Mouse (Mus musculus) layer of hippocampus, adult 2 months (tissue): Measurements from ENCODE around the gene Cpd. TPM values are rescaled to one million over a fixed set of nuclear protein-coding genes. Genes with fewer than 3 reads are reported as not detected.
"Not testable (repeated sequence)": the region's sequence is repeated elsewhere in the genome, so short reads cannot be mapped to it uniquely, and the experiment has no call there.

ENCODE experiments used
- DNase-seq, 2 experiments: peaks; one replicate each; pipeline ENCODE4 v3.0.0; 2022; ENCODE audit warnings: low spot score in 2 of 2
- H3K27ac ChIP-seq: fragments of 200-600 bp; 2 replicates; pipeline ENCODE4 v1.8.1; 2022
- H3K4me3 ChIP-seq: fragments of 200-600 bp; 2 replicates; pipeline ENCODE4 v1.8.1; 2022; ENCODE audit warnings: mild to moderate bottlenecking
- CTCF ChIP-seq: fragments of 200-600 bp; conservative IDR thresholded peaks from 2 replicates; pipeline ENCODE4 v1.8.1; 2022; ENCODE audit warnings: antibody characterized with exemption, mild to moderate bottlenecking, moderate library complexity
- total RNA-seq, 2 experiments: library from RNA; stranded (reverse); gene quantifications; 2 replicates each; pipeline ENCODE4 v1.2.3; 2021

The Cpd gene
- total RNA-seq, 2 experiments from 2014 or later: 60.0 to 62.3 TPM

- Histone ChIP-seq H3K27ac (peak overlapping the region; percentile 86), H3K4me3 (no peak overlapping the region)
- DNase-seq: no peak
- TF ChIP-seq CTCF: no peak
These were observed 10.5 kb downstream of the Cpd start for GRCm38 (mm10) chr11:76836317-76836716.

DNA sequence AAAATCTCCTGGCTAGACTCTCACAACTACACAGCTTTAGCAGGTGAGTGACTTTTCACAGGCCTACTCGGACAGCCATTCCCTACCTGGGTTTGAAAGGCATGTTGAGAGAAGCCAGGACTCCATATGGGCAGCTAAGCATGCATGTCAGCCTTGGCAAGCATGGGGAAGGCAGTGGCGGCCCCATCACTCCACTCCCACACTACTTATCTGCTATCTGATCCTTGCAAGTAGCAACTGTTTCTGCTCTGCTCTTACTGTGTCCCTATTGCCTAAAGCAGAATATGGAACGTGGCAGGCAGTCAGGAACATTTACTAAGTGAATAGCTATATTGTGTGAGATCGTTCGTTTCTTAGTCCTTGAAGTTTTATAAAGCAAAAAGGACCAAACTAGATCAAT, 10.9 kb downstream of the Cpd start:
- no peak for DNase-seq
- TF ChIP-seq CTCF: no peak

DNA sequence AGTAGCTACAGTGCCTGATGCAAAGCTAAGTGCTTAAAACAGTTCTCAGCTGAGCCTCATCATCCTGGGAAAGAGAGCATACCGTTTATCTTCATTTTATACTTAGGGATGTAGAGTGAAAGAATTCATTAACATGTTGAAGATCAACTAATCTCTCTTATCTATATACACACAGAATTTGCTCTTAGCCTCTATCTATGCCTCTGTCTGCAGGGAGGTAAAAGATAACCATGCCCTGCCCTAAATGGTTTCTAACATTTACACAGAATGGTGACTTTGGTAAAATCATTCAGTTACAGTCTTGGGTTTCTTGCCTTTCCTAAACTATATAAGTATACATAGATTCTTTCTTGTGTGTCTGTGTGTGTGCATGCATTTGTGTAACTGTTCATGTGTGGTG, 12.2 kb downstream of the Cpd start:
- no peak for TF ChIP-seq CTCF
- DNase-seq: no peak
- Histone ChIP-seq H3K27ac (peak overlapping the region; percentile 86; the same call in 1 of the 2 replicates), H3K4me3 (no peak overlapping the region)

More for the DNA sequence above, 10.9 kb downstream of the Cpd start:
- Histone ChIP-seq H3K27ac (peak overlapping the region; percentile 86), H3K4me3 (no peak overlapping the region)

DNA sequence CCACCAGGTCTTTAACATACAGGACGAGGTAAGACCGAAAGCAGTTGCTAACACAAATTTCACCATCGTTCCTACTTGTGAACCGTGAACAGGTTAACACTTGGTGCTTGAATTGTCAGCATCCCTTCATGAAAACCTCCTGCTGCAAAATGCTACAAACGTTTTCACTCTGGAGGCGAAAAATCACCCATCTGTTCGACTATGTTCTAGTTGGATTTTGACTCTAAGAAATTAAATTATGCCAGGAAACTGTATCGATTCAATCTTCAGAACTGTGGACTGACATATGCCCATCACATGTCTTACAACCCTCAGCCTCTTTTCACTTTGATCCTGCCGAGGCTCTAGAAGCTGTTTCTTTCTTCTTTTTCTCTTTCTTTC, 21.9 kb downstream of the Cpd start:
- no peak overlapping the region for H3K4me3 ChIP-seq
- H3K27ac ChIP-seq: peak overlapping the region; percentile 85
- TF ChIP-seq CTCF: no peak
- DNase-seq: peak; percentile 34 to 63

DNA sequence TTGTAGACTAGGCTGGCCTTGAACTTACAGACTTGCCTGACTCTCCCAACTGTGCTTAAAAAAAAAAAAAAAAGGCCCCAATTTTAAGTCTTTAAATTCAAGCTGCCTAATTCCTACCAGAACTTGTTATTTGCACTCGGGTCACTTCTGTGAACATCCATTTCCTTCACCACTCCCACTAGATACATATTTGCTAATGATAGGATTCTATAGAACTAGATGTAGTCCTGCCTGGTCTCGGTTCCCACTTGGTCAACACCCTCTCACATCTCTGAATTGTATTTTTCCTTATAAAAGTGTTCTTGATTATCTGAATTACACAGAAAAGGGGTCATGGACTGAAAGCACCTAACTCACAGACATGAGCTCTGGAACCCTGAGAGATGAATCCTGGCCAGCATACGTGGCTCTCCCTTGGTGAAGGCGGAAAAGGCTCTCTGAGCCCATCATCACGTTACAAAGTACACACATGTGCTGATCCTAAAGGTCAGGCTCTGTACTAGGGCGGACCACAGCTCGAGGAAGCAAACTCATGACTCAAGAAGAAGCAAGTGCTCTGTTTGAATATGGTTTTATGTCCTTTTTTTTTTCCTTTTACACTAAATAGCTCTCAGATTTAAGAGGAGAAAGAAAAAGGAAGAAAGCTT, 22.5 kb downstream of the Cpd start:
- DNase-seq: no peak
- TF ChIP-seq CTCF: no peak
- Histone ChIP-seq H3K27ac (peak overlapping the region; percentile 85), H3K4me3 (no peak overlapping the region)

DNA sequence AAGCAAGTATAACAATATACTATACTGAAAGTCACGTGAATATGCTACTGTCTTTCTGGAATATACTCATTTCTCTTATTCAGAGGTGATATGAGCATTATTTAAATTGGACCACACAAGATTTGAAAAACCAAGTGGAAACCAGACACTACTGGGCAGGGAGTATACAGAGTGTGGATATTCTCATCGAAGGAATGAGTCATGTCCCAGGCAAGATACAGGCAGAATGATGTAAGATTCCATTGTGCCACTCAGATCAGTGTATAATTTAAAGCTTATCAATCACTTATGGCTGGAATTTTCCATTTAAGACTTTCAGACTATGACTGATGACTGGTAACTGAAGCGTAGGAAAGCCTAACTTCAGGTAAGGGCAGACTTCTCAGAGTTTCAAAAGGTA, 23.2 kb downstream of the Cpd start:
- H3K4me3 ChIP-seq: no peak overlapping the region
- no peak for DNase-seq
- no peak overlapping the region; the same call in 1 of the 2 replicates for H3K27ac ChIP-seq
- no peak for TF ChIP-seq CTCF

GRCm38 (mm10) chr11:76821353-76821752, 25.5 kb downstream of the Cpd start:
- DNase-seq: no peak
- Histone ChIP-seq H3K4me3 (no peak overlapping the region), H3K27ac (no peak overlapping the region)
- no peak for TF ChIP-seq CTCF

GRCm38 (mm10) chr11:76817664-76818063, 29.2 kb downstream of the Cpd start:
- peak; percentile 46 for TF ChIP-seq CTCF
- H3K27ac ChIP-seq: no peak overlapping the region
- DNase-seq: no peak
- H3K4me3 ChIP-seq: no peak overlapping the region

DNA sequence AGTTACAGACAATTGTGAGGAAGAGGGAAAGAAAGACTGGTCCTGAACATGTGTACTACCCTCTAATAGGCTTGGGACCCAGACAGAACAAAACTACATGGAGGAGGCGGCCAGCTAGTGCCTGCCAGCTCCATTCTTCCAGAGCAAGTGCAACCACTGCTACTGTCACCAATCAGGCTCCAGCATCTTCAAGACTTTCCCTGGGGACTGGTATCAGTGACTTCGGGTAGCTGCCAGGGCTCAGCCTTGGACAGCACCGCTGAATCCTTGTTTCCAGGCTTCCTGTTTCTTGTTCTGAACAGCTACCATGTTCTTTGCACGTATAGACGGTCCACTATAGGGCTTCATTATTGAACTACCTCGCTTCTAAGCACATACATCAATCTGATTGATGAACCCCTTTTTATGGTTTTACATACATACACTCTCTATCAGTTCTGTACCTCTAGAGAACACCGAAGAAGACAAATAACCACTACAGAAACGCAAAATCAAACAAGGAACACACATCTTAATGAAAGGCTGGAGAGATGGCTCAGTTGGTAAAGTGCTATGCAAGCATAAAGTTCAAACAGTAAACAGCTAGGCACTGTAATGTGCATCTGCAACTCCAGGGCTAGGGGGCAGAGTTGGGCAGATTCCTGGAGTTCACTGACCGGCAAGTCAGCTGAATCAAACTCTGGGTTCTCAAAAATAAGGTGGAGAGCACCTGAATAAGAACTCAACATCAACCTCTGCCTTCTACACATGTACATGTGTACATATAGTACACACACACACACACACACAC, 35.9 kb downstream of the Cpd start:
- Histone ChIP-seq H3K4me3 (no peak overlapping the region), H3K27ac (peak overlapping the region; percentile 63; the same call in 1 of the 2 replicates)
- TF ChIP-seq CTCF: peak; percentile 75
- no peak for DNase-seq

- peak; percentile 59 to 69 for DNase-seq
- peak; percentile 20 for TF ChIP-seq CTCF
- no peak overlapping the region for H3K4me3 ChIP-seq
- H3K27ac ChIP-seq: peak overlapping the region; percentile 63; the same call in 1 of the 2 replicates
These were observed 37.4 kb downstream of the Cpd start for GRCm38 (mm10) chr11:76809450-76809849.

DNA sequence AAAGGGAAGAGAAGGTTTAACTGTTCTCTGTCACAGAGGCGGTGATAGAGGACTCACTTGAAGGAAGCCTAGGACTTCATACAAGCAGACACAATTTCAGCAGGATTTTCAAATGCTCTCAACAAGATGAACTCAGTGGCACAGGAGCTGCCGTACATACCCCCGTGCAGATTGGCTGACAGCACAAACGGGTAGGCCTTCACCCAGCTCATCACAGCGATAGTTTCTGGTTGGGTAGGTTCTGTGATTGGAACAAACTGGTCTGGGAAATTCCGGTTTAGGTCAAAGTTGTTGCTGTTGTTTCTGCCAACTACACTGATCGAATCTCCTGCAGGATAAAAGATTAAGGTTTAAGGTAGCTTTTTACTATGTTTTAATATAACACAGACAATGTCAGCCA, 38.3 kb downstream of the Cpd start:
- TF ChIP-seq CTCF: no peak
- Histone ChIP-seq H3K4me3 (no peak overlapping the region), H3K27ac (no peak overlapping the region)
- no peak for DNase-seq

- TF ChIP-seq CTCF: no peak
These were observed 39.7 kb downstream of the Cpd start for GRCm38 (mm10) chr11:76807007-76807679.

DNA sequence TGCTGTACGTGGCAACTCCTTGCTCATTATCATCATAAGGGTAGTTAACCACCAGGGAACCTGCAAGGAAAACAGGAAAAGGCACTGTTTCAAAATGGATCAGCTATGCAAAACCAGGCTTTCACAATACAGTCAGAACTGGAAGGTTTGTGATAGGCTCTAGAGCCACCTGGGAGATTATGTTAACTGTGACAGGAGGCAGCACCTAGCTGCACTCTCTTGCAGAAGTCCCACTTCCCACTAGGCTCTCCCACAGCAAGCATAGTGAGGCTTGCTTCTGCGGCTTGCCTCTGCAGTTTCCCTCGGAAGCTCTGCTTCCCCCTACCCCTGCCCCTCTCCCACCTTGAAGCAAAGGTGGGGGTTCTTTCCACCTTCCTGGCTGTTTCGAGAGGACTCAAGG, 40.8 kb downstream of the Cpd start:
- no peak for DNase-seq
- TF ChIP-seq CTCF: no peak
- Histone ChIP-seq H3K4me3 (no peak overlapping the region), H3K27ac (no peak overlapping the region)

More at GRCm38 (mm10) chr11:76807007-76807679, 39.7 kb downstream of the Cpd start:
- H3K4me3 ChIP-seq: no peak overlapping the region
- H3K27ac ChIP-seq: no peak overlapping the region
- no peak for DNase-seq

- DNase-seq, H3K4me3 ChIP-seq: not testable (repeated sequence)
These were observed 41.7 kb downstream of the Cpd start for GRCm38 (mm10) chr11:76805072-76805471.

More at GRCm38 (mm10) chr11:76805072-76805471, 41.7 kb downstream of the Cpd start:
- H3K27ac ChIP-seq: not testable (repeated sequence)
